Mouse (Mus musculus): ENCODE data around the gene Cnn2. TPM values are rescaled to one million over a fixed set of nuclear protein-coding genes. Genes with fewer than 3 reads are reported as not detected.
A peak's percentile ranks its signal among the peaks of the same experiment; 100 is the strongest.

The Cnn2 gene
- total and polyA plus RNA-seq, 2 experiments from 2014 or later = 16.4 to 17.2 TPM

GRCm38 (mm10) chr10:79995636-79996035 lies 7.3 kb downstream of the Cnn2 start:
- 91% methylated on average over 1 of the region's 1 CpGs for WGBS
- H3K4me3 ChIP-seq (ENCODE audit: low read length) = no peak overlapping the region
- no peak overlapping the region for H3K27ac ChIP-seq
- no peak for DNase-seq (ENCODE audit: low spot score)
- H3K4me1 ChIP-seq (ENCODE audit: insufficient read depth, low read length) = peaks cover 6% of the 10 kb centered on the region; the same call in 1 of the 2 replicates
- no peaks in the 10 kb centered on the region for H3K9me3 ChIP-seq (ENCODE audit: low read length)
- H3K9ac ChIP-seq (replicated peaks; ENCODE audit: low read length) = no peak overlapping the region
- H3K27me3 ChIP-seq (ENCODE audit: insufficient read depth, low read length) = no peaks in the 10 kb centered on the region
- no peaks in the 10 kb centered on the region for H3K36me3 ChIP-seq (ENCODE audit: insufficient read depth, low read length)
- no peak for TF ChIP-seq CTCF (IDR thresholded peaks at IDR 0.05; ENCODE audit: low read depth)
- ATAC-seq = no peak
- no peak overlapping the region for H3K4me2 ChIP-seq (ENCODE audit: low read depth, low read length)

DNA sequence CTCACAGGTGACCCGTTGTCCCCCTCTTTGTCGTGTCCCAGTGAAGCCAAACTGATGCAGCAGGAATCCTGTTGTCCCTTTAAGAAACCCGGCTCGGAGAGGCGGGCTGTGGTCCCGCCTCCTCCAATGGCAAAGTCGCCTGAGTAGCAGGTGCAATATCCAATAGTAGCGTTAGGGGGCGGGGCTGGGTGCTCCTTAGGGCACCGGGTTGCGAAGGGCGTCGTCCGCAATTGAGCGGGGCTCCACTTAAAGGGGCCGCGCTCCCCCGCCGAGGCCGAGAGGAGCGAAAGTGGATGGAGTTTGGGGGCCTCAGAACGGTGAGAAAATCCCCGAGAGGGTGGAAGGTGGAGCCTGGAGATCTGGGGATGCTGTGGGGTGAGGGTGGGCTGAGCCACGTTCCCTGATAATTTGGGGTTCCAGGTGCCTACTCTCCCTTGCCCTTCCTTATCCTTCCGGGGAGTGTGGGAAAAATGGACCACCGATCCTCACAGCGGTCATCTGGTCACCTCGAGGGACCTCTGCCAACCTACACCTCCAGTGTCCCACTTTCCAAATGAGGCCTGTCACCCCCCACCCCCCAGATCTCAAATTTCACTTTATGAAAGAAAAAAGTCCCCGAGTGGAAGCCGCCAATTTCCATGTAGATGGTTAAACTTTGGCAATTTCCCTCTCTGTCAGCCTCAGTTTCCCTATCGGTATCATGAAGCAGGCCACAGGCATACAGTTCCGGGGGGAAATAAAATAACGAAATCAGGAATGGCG lies 8.1 kb downstream of the Cnn2 start, which contains the start of gene Abca7:
Gene Abca7 (plus strand): TSS at position 223 of the 762 bp plus-strand sequence.
- Histone ChIP-seq H3K4me2 (ENCODE audit: low read depth, low read length) (peak within 1 kb of the TSS; percentile 79), H3K36me3 (ENCODE audit: insufficient read depth, low read length) (no peaks in the 10 kb centered on the region), H3K9ac (replicated peaks; ENCODE audit: low read length) (peak within 1 kb of the TSS; percentile 38; the same call in 1 of the 2 replicates), H3K4me3 (ENCODE audit: low read length) (peak within 1 kb of the TSS; percentile 46), H3K27me3 (ENCODE audit: insufficient read depth, low read length) (no peaks in the 10 kb centered on the region), H3K27ac (peak within 1 kb of the TSS; percentile 41), H3K4me1 (ENCODE audit: insufficient read depth, low read length) (peaks cover 6% of the 10 kb centered on the region; the same call in 1 of the 2 replicates), H3K9me3 (ENCODE audit: low read length) (no peaks in the 10 kb centered on the region)
- DNase-seq (ENCODE audit: low spot score) = peak; percentile 99
- ATAC-seq = peak; percentile 92
- TF ChIP-seq CTCF (IDR thresholded peaks at IDR 0.05; ENCODE audit: low read depth) = peak; percentile 23
- WGBS = under 1% methylated on average over 34 of the region's 34 CpGs

DNA sequence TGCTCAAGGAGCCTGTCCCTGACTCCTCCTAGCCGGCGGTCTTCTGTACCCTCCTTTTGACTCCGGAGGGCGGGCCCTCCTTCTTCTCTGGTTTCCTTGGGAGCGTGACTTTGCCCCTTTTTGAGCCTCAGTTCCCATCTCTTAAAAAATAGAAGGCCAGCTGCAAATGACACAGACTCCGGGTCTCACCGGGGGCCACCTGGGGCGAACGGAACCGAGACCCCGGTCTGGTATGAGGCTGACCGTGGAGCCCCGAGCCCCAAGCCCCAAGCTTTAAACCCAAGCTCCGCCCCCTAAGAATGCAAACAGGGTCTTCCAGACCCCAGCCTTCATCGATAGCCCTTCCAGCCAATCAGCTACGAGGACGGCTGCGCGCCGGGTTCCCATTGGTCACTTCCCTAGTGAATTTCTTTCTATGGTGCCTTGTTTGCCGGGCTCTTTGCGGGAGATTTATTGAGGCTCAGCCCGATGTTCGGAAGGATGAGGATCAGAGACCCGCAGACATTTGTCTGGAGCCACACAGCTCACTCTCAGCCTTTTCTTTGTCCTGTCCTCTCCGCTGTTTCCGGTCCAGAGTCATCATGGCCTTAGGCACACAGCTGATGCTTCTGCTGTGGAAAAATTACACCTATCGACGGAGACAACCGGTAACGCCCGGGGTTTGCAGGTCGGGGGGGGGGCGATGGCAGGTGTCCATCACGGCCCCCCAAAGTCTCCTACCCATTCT lies 8.8 kb downstream of the Cnn2 start:
- 0 out of 2 replicates have a peak, but pooled peaks cover 5% of the 10 kb centered on the region for H3K27me3 ChIP-seq (ENCODE audit: insufficient read depth, low read length)
- ATAC-seq (peak; percentile 80), DNase-seq (ENCODE audit: low spot score) (peak; percentile 90)
- peaks cover 6% of the 10 kb centered on the region; the same call in 1 of the 2 replicates for H3K4me1 ChIP-seq (ENCODE audit: insufficient read depth, low read length)
- H3K9me3 ChIP-seq (ENCODE audit: low read length) = no peaks in the 10 kb centered on the region
- whole genome bisulfite sequencing = under 1% methylated on average over 35 of the region's 35 CpGs
- peak overlapping the region; percentile 79 for H3K4me2 ChIP-seq (ENCODE audit: low read depth, low read length)
- peak overlapping the region; percentile 41; the same call in 1 of the 2 replicates for H3K27ac ChIP-seq
- 0 out of 2 replicates have a peak overlapping the region, but pooled peaks have one; percentile 28 for H3K9ac ChIP-seq (replicated peaks; ENCODE audit: low read length)
- no peak for TF ChIP-seq CTCF (IDR thresholded peaks at IDR 0.05; ENCODE audit: low read depth)
- H3K36me3 ChIP-seq (ENCODE audit: insufficient read depth, low read length) = no peaks in the 10 kb centered on the region
- H3K4me3 ChIP-seq (ENCODE audit: low read length) = peak overlapping the region; percentile 46

GRCm38 (mm10) chr10:79997819-79998218 lies 9.4 kb downstream of the Cnn2 start:
- H3K4me1 ChIP-seq (ENCODE audit: insufficient read depth, low read length) = peaks cover 9% of the 10 kb centered on the region; the same call in 1 of the 2 replicates
- WGBS = 6% methylated on average over 15 of the region's 15 CpGs
- H3K4me2 ChIP-seq (ENCODE audit: low read depth, low read length) = peak overlapping the region; percentile 79
- 0 out of 2 replicates have a peak overlapping the region, but pooled peaks have one; percentile 41 for H3K27ac ChIP-seq
- 0 out of 2 replicates have a peak overlapping the region, but pooled peaks have one; percentile 28 for H3K9ac ChIP-seq (replicated peaks; ENCODE audit: low read length)
- 0 out of 2 replicates have a peak, but pooled peaks cover 5% of the 10 kb centered on the region for H3K27me3 ChIP-seq (ENCODE audit: insufficient read depth, low read length)
- DNase-seq (ENCODE audit: low spot score) = peak; percentile 61
- no peaks in the 10 kb centered on the region for H3K9me3 ChIP-seq (ENCODE audit: low read length)
- ATAC-seq = no peak
- peak overlapping the region; percentile 46 for H3K4me3 ChIP-seq (ENCODE audit: low read length)
- H3K36me3 ChIP-seq (ENCODE audit: insufficient read depth, low read length) = no peaks in the 10 kb centered on the region
- no peak for TF ChIP-seq CTCF (IDR thresholded peaks at IDR 0.05; ENCODE audit: low read depth)

GRCm38 (mm10) chr10:80001945-80002344 lies 13.6 kb downstream of the Cnn2 start:
- Histone ChIP-seq H3K27ac (no peak overlapping the region), H3K36me3 (ENCODE audit: insufficient read depth, low read length) (no peaks in the 10 kb centered on the region), H3K9ac (replicated peaks; ENCODE audit: low read length) (no peak overlapping the region), H3K27me3 (ENCODE audit: insufficient read depth, low read length) (0 out of 2 replicates have a peak, but pooled peaks cover 5% of the 10 kb centered on the region), H3K4me1 (ENCODE audit: insufficient read depth, low read length) (peaks cover 13% of the 10 kb centered on the region; the same call in 1 of the 2 replicates), H3K4me2 (ENCODE audit: low read depth, low read length) (no peak overlapping the region), H3K4me3 (ENCODE audit: low read length) (no peak overlapping the region), H3K9me3 (ENCODE audit: low read length) (no peaks in the 10 kb centered on the region)
- ATAC-seq (no peak), DNase-seq (ENCODE audit: low spot score) (no peak)
- 85% methylated on average over 9 of the region's 9 CpGs for WGBS
- TF ChIP-seq CTCF (IDR thresholded peaks at IDR 0.05; ENCODE audit: low read depth) = no peak

DNA sequence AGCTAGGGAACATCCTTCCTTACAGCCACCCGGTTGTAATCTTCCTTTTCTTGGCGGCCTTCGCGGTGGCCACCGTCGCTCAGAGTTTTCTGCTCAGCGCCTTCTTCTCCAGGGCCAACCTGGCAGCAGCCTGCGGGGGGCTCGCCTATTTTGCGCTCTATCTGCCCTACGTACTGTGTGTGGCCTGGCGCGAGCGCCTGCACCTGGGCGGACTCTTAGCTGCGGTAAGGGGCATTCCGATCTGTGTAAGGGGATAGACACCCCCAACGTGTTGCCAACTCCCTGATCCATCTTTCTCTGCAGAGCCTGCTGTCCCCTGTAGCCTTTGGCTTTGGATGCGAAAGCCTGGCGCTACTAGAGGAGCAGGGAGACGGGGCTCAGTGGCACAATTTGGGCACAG lies 14.4 kb downstream of the Cnn2 start:
- peaks cover 9% of the 10 kb centered on the region; the same call in 1 of the 2 replicates for H3K4me1 ChIP-seq (ENCODE audit: insufficient read depth, low read length)
- no peak overlapping the region for H3K4me3 ChIP-seq (ENCODE audit: low read length)
- no peak overlapping the region for H3K4me2 ChIP-seq (ENCODE audit: low read depth, low read length)
- no peak for TF ChIP-seq CTCF (IDR thresholded peaks at IDR 0.05; ENCODE audit: low read depth)
- H3K27ac ChIP-seq = no peak overlapping the region
- H3K9ac ChIP-seq (replicated peaks; ENCODE audit: low read length) = no peak overlapping the region
- no peaks in the 10 kb centered on the region for H3K36me3 ChIP-seq (ENCODE audit: insufficient read depth, low read length)
- 0 out of 2 replicates have a peak, but pooled peaks cover 5% of the 10 kb centered on the region for H3K27me3 ChIP-seq (ENCODE audit: insufficient read depth, low read length)
- WGBS = 22% methylated on average over 21 of the region's 21 CpGs
- ATAC-seq = no peak
- no peak for DNase-seq (ENCODE audit: low spot score)
- H3K9me3 ChIP-seq (ENCODE audit: low read length) = no peaks in the 10 kb centered on the region

Measured in hindbrain, postnatal 0 days (tissue).